Mouse (Mus musculus): Measurements from ENCODE around the gene Ifngr2. TPM values are rescaled to one million over a fixed set of nuclear protein-coding genes. Genes with fewer than 3 reads are reported as not detected.

Gene Ifngr2
- polyA plus RNA-seq, 1 experiment from 2014 or later: 117 TPM

GRCm38 (mm10) chr16:91592162-91592561 is 45.3 kb downstream of the Ifngr2 start:
- no peak overlapping the region for H3K9ac ChIP-seq (ENCODE audit: low read depth, low read length)
- no peaks in the 10 kb centered on the region for H3K27me3 ChIP-seq (replicated peaks; ENCODE audit: control insufficient read depth, insufficient read depth, low read length)
- WGBS: 48% methylated on average over 8 of the region's 8 CpGs
- H3K9me3 ChIP-seq (ENCODE audit: control insufficient read depth, low read length): no peaks in the 10 kb centered on the region
- H3K4me2 ChIP-seq (ENCODE audit: low read depth, low read length): no peak overlapping the region
- peaks cover 11% of the 10 kb centered on the region for H3K4me1 ChIP-seq (ENCODE audit: control insufficient read depth, insufficient read depth, low read length)
- 0 out of 2 replicates have a peak overlapping the region, but pooled peaks have one; percentile 15 for H3K27ac ChIP-seq (ENCODE audit: low read length)
- H3K36me3 ChIP-seq (ENCODE audit: control insufficient read depth, insufficient read depth, low read length): no peaks in the 10 kb centered on the region
- no peak for ATAC-seq
- H3K4me3 ChIP-seq (ENCODE audit: low read length): no peak overlapping the region

- H3K4me1 ChIP-seq (ENCODE audit: control insufficient read depth, insufficient read depth, low read length): peaks cover 11% of the 10 kb centered on the region
- H3K4me2 ChIP-seq (ENCODE audit: low read depth, low read length): no peak overlapping the region
- no peaks in the 10 kb centered on the region for H3K36me3 ChIP-seq (ENCODE audit: control insufficient read depth, insufficient read depth, low read length)
- H3K4me3 ChIP-seq (ENCODE audit: low read length): no peak overlapping the region
- WGBS: 53% methylated on average over 3 of the region's 3 CpGs
- no peak overlapping the region for H3K9ac ChIP-seq (ENCODE audit: low read depth, low read length)
- no peaks in the 10 kb centered on the region for H3K27me3 ChIP-seq (replicated peaks; ENCODE audit: control insufficient read depth, insufficient read depth, low read length)
- H3K27ac ChIP-seq (ENCODE audit: low read length): no peak overlapping the region
- H3K9me3 ChIP-seq (ENCODE audit: control insufficient read depth, low read length): no peaks in the 10 kb centered on the region
- no peak for ATAC-seq
Measured at GRCm38 (mm10) chr16:91593262-91593661, 46.4 kb downstream of the Ifngr2 start.

DNA sequence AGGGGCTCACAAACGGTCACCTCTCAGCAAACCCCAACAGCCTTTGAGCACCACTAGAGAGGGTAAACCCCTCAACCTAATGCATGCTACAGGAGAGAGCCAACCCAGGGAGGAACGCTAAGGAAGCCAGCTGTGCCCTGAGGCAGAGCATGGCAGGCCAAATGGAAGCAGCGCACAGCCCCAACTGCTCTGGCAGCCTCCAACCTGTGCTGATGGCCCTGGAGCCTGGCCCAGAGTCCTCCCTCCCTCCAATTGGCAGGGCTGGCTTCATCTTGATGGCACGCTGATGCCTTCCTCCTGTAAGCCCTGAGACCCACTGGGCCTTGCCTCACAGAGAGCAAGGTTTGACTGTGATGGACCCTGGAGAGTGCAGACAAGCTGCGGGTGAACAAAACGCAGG is 48.2 kb downstream of the Ifngr2 start:
- ATAC-seq: no peak
- 86% methylated on average over 6 of the region's 6 CpGs for whole genome bisulfite sequencing

DNA sequence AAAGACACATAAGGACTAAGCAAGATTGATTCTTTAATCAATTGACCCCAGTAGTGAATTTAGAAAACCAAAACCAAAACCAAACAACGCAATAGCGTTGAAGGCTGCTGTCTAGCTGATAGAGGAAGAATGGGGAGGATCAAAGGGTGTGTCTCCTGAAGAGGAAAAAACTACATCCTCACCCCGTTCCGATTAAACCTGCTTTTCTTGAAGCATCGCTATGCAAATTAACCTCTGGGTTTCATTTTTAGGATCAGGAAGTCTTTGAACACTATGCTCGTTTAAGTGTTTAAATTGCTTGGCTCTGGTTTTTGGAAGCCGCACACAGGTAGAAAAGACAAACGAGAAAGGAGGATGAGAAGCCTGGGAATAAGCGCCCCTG is 49.5 kb downstream of the Ifngr2 start:
- ATAC-seq: no peak
- peak overlapping the region; percentile 82; the same call in 1 of the 2 replicates for H3K9ac ChIP-seq (ENCODE audit: low read depth, low read length)
- 14% methylated on average over 9 of the region's 9 CpGs for WGBS
- peak overlapping the region; percentile 83 for H3K4me3 ChIP-seq (ENCODE audit: low read length)
- no peak overlapping the region for H3K27ac ChIP-seq (ENCODE audit: low read length)
- H3K4me1 ChIP-seq (ENCODE audit: control insufficient read depth, insufficient read depth, low read length): peaks cover 8% of the 10 kb centered on the region
- no peaks in the 10 kb centered on the region for H3K9me3 ChIP-seq (ENCODE audit: control insufficient read depth, low read length)
- H3K4me2 ChIP-seq (ENCODE audit: low read depth, low read length): peak overlapping the region; percentile 97
- H3K27me3 ChIP-seq (replicated peaks; ENCODE audit: control insufficient read depth, insufficient read depth, low read length): no peaks in the 10 kb centered on the region
- no peaks in the 10 kb centered on the region for H3K36me3 ChIP-seq (ENCODE audit: control insufficient read depth, insufficient read depth, low read length)

More for the DNA sequence above, 48.2 kb downstream of the Ifngr2 start:
- Histone ChIP-seq H3K36me3 (ENCODE audit: control insufficient read depth, insufficient read depth, low read length) (no peaks in the 10 kb centered on the region), H3K4me1 (ENCODE audit: control insufficient read depth, insufficient read depth, low read length) (peaks cover 11% of the 10 kb centered on the region), H3K27me3 (replicated peaks; ENCODE audit: control insufficient read depth, insufficient read depth, low read length) (no peaks in the 10 kb centered on the region), H3K4me2 (ENCODE audit: low read depth, low read length) (no peak overlapping the region), H3K27ac (ENCODE audit: low read length) (no peak overlapping the region), H3K9me3 (ENCODE audit: control insufficient read depth, low read length) (no peaks in the 10 kb centered on the region), H3K4me3 (ENCODE audit: low read length) (no peak overlapping the region), H3K9ac (ENCODE audit: low read depth, low read length) (0 out of 2 replicates have a peak overlapping the region, but pooled peaks have one; percentile 12)

GRCm38 (mm10) chr16:91596779-91597671 is 50.2 kb downstream of the Ifngr2 start:
- no peaks in the 10 kb centered on the region for H3K9me3 ChIP-seq (ENCODE audit: control insufficient read depth, low read length)
- WGBS: 1% methylated on average over 69 of the region's 75 CpGs
- no peaks in the 10 kb centered on the region for H3K36me3 ChIP-seq (ENCODE audit: control insufficient read depth, insufficient read depth, low read length)
- peak overlapping the region; percentile 82 for H3K9ac ChIP-seq (ENCODE audit: low read depth, low read length)
- H3K4me3 ChIP-seq (ENCODE audit: low read length): peak overlapping the region; percentile 83
- H3K27me3 ChIP-seq (replicated peaks; ENCODE audit: control insufficient read depth, insufficient read depth, low read length): no peaks in the 10 kb centered on the region
- H3K4me2 ChIP-seq (ENCODE audit: low read depth, low read length): peak overlapping the region; percentile 97
- peak; percentile 71 for ATAC-seq
- peaks cover 8% of the 10 kb centered on the region for H3K4me1 ChIP-seq (ENCODE audit: control insufficient read depth, insufficient read depth, low read length)
- H3K27ac ChIP-seq (ENCODE audit: low read length): peak overlapping the region; percentile 37; the same call in 1 of the 2 replicates

DNA sequence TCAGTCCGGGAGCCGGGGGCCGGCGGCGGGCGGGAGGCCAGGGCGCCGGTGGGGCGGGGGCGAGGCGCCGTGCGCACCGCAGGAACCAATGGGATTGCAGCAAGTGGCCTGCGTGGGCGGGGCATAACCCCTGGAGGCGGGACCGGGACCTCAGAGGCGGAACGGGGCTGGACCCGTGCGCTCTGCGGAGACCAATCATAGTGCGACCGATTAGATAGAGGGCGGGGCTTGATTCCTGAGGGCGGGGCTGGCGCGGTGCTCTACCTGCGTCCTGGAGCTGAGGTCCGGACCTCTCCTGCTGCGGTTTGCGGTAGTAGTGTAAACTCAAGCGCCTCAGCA is 50.8 kb downstream of the Ifngr2 start, which contains the start of gene Tmem50b:
Gene Tmem50b (minus strand): TSS at position 129 of the 339 bp plus-strand sequence.
- Histone ChIP-seq H3K36me3 (ENCODE audit: control insufficient read depth, insufficient read depth, low read length) (no peaks in the 10 kb centered on the region), H3K4me1 (ENCODE audit: control insufficient read depth, insufficient read depth, low read length) (peaks cover 8% of the 10 kb centered on the region), H3K9ac (ENCODE audit: low read depth, low read length) (peak within 1 kb of the TSS; percentile 82), H3K9me3 (ENCODE audit: control insufficient read depth, low read length) (no peaks in the 10 kb centered on the region), H3K4me2 (ENCODE audit: low read depth, low read length) (peak within 1 kb of the TSS; percentile 97), H3K27me3 (replicated peaks; ENCODE audit: control insufficient read depth, insufficient read depth, low read length) (no peaks in the 10 kb centered on the region), H3K4me3 (ENCODE audit: low read length) (peak within 1 kb of the TSS; percentile 83), H3K27ac (ENCODE audit: low read length) (peak within 1 kb of the TSS; percentile 37; the same call in 1 of the 2 replicates)
- 1% methylated on average over 26 of the region's 34 CpGs for WGBS
- peak; percentile 98 for ATAC-seq

DNA sequence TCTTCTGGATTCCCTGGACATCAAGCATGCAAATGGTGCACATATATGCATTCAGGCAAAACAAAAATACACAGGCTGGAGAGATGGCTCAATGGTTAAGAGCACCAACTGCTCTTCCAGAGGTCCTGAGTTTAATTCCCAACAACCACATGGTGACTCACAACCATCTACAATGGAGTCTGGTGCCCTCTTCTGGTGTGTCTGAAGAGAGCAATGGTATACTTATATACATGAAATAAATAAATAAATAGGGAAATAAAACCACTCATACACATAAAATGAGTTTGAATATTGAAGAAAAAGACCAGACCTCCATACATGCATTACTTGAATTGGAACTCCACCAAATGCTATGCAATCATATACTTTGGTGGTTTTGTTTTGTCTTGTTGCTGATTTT is 52.4 kb downstream of the Ifngr2 start:
- Histone ChIP-seq H3K9ac (ENCODE audit: low read depth, low read length) (no peak overlapping the region), H3K36me3 (ENCODE audit: control insufficient read depth, insufficient read depth, low read length) (no peaks in the 10 kb centered on the region), H3K27me3 (replicated peaks; ENCODE audit: control insufficient read depth, insufficient read depth, low read length) (no peaks in the 10 kb centered on the region), H3K9me3 (ENCODE audit: control insufficient read depth, low read length) (no peaks in the 10 kb centered on the region), H3K4me1 (ENCODE audit: control insufficient read depth, insufficient read depth, low read length) (peaks cover 8% of the 10 kb centered on the region), H3K27ac (ENCODE audit: low read length) (no peak overlapping the region), H3K4me2 (ENCODE audit: low read depth, low read length) (no peak overlapping the region), H3K4me3 (ENCODE audit: low read length) (no peak overlapping the region)
- ATAC-seq: no peak

DNA sequence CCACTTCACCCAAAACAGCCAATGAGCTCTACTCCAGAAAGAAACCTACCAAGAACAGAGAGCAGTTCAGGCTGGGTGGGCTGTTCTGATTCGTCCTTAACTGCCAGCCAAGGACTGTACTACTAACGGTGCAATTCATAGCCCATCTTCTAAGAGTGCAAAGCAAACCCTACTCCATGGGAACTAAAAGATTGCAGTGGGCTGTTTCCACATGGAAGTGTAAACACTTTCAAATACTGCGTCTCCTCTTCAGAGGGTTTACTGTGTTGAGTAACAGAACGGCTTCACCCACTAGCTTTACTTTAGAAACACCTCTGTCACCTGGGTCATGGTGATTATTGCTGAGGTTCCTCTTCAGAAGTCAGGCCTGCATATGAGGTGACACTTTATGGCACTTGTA is 54.2 kb downstream of the Ifngr2 start:
- WGBS: 37% methylated on average over 4 of the region's 4 CpGs
- no peak overlapping the region for H3K4me2 ChIP-seq (ENCODE audit: low read depth, low read length)
- peaks cover 8% of the 10 kb centered on the region for H3K4me1 ChIP-seq (ENCODE audit: control insufficient read depth, insufficient read depth, low read length)
- no peaks in the 10 kb centered on the region for H3K27me3 ChIP-seq (replicated peaks; ENCODE audit: control insufficient read depth, insufficient read depth, low read length)
- no peak for ATAC-seq
- no peaks in the 10 kb centered on the region for H3K36me3 ChIP-seq (ENCODE audit: control insufficient read depth, insufficient read depth, low read length)
- no peaks in the 10 kb centered on the region for H3K9me3 ChIP-seq (ENCODE audit: control insufficient read depth, low read length)
- no peak overlapping the region for H3K9ac ChIP-seq (ENCODE audit: low read depth, low read length)
- no peak overlapping the region; the same call in 1 of the 2 replicates for H3K27ac ChIP-seq (ENCODE audit: low read length)
- no peak overlapping the region for H3K4me3 ChIP-seq (ENCODE audit: low read length)

- H3K9ac ChIP-seq (ENCODE audit: low read depth, low read length): no peak overlapping the region
- no peak for ATAC-seq
- H3K9me3 ChIP-seq (ENCODE audit: control insufficient read depth, low read length): no peaks in the 10 kb centered on the region
- H3K4me3 ChIP-seq (ENCODE audit: low read length): no peak overlapping the region
- peaks cover 4% of the 10 kb centered on the region for H3K4me1 ChIP-seq (ENCODE audit: control insufficient read depth, insufficient read depth, low read length)
- H3K27ac ChIP-seq (ENCODE audit: low read length): no peak overlapping the region
- no peaks in the 10 kb centered on the region for H3K36me3 ChIP-seq (ENCODE audit: control insufficient read depth, insufficient read depth, low read length)
- WGBS: 53% methylated on average over 9 of the region's 9 CpGs
- no peak overlapping the region for H3K4me2 ChIP-seq (ENCODE audit: low read depth, low read length)
- H3K27me3 ChIP-seq (replicated peaks; ENCODE audit: control insufficient read depth, insufficient read depth, low read length): no peaks in the 10 kb centered on the region
Measured at GRCm38 (mm10) chr16:91601693-91602092, 54.8 kb downstream of the Ifngr2 start.

Data from intestine, embryonic 16.5 days (tissue).